Mouse (Mus musculus): ENCODE measurements around the gene Ankrd33. TPM values are rescaled to one million over a fixed set of nuclear protein-coding genes. Genes with fewer than 3 reads are reported as not detected.

The Ankrd33 gene
- total and polyA plus RNA-seq, 3 experiments = not detected

DNA sequence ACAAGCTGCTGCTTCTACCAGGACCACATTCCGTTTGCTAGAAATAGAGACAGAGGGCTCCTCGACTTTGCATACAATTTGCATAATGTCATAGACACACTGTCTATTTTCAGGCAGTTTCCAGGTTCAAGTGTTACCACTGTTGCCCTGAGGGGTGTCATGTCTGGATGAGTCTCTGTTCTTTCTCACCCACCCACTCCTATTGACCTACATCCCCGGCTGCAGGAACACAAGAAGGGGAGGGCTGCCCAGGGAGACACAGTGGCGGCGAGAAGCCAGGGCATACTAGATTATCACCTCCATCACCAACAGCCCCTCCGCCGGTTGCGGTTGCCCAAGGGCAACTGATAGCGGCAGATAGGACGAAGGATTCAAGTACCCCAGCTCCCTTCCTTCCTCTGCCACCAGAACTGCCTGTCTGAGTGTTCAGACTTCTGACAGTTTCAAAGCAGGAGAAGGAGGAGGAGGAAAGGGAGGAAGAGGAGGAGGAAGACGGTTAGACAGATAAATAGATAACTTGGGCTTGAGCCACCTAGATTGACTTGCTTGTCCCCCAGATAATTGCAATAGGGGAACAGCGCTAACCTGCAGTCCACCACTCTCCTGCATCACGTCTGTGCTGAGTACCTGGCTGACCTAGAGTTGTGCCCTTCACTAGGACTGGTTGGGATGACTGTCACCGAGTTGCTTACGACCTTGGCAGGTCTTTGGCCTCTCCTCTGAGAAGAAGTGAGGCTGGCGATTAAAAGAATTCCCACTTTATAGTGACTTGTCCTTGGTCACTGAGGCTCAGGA is 31.8 kb downstream of the Ankrd33 start (continued):
- TF ChIP-seq NELFE (IDR thresholded peaks at IDR 0.05; ENCODE audit: low read depth, low read length) (no peak; the same call in 1 of the 2 replicates), POLR2AphosphoS5 (IDR thresholded peaks at IDR 0.05; ENCODE audit: borderline replicate concordance, low read depth, low read length) (no peak), SIN3A (IDR thresholded peaks at IDR 0.05; ENCODE audit: low read length) (peak; percentile 76), TBP (IDR thresholded peaks at IDR 0.05; ENCODE audit: low read depth, low read length) (peak; percentile 29; the same call in 1 of the 2 replicates)

GRCm38 (mm10) chr15:101147910-101148273 is 32.3 kb downstream of the Ankrd33 start:
- peak overlapping the region; percentile 87 for H3K27ac ChIP-seq (ENCODE audit: control insufficient read depth, low read depth, low read length)
- peaks cover 0 to 59% of the 10 kb centered on the region in 2 experiments; a peak in 2 of 4 replicates for H3K36me3 ChIP-seq (ENCODE audit: control insufficient read depth in 1 of 2, insufficient read depth in 2 of 2, low read length in 2 of 2)
- H3K9ac ChIP-seq (ENCODE audit: control insufficient read depth, low read depth, low read length, poor library complexity, severe bottlenecking) = peak overlapping the region; percentile 41
- H3K4me1 ChIP-seq (ENCODE audit: control insufficient read depth in 1 of 2, insufficient read depth in 2 of 2, low read length in 2 of 2) = peaks cover 36 to 78% of the 10 kb centered on the region in 2 experiments
- peak; percentile 81 for DNase-seq (ENCODE audit: low read depth, low spot score)
- H3K9me3 ChIP-seq (replicated peaks; ENCODE audit: insufficient read depth, low read length) = no peaks in the 10 kb centered on the region
- peak overlapping the region; percentile 2 to 40; a peak in 3 of 4 replicates for H3K4me3 ChIP-seq (ENCODE audit: control insufficient read depth in 1 of 2, insufficient read depth in 1 of 2, low read depth in 2 of 2, low read length in 2 of 2)
- no peaks in the 10 kb centered on the region; the same call in 1 of the 2 replicates for H3K79me2 ChIP-seq (ENCODE audit: control insufficient read depth, insufficient read depth, low read length, poor library complexity)
- no peaks in the 10 kb centered on the region for H3K27me3 ChIP-seq (ENCODE audit: control insufficient read depth in 1 of 2, insufficient read depth in 2 of 2, low read length in 2 of 2)
- TF ChIP-seq ZKSCAN1 (IDR thresholded peaks at IDR 0.05; ENCODE audit: low read depth, low read length) = no peak
- no peak for TF ChIP-seq USF2 (IDR thresholded peaks at IDR 0.05; ENCODE audit: borderline replicate concordance in 1 of 2, insufficient read depth in 1 of 2, low read depth in 1 of 2, low read length in 2 of 2)
- TF ChIP-seq GABPA (IDR thresholded peaks at IDR 0.05; ENCODE audit: low read depth, low read length) = no peak
- TF ChIP-seq ETS1 (IDR thresholded peaks at IDR 0.05; ENCODE audit: low read depth, low read length) = peak; percentile 94
- peak; percentile 95 for TF ChIP-seq RCOR1 (IDR thresholded peaks at IDR 0.05; ENCODE audit: low read depth, low read length)
- TF ChIP-seq TAL1 (IDR thresholded peaks at IDR 0.05; ENCODE audit: low read length) = peak; percentile 92
- peak; percentile 23; the same call in 1 of the 2 replicates for TF ChIP-seq CHD2 (IDR thresholded peaks at IDR 0.05; ENCODE audit: low read length)
- peak; percentile 73 for TF ChIP-seq SIN3A (IDR thresholded peaks at IDR 0.05; ENCODE audit: low read length)
- no peak for TF ChIP-seq E2F4 (IDR thresholded peaks at IDR 0.05; ENCODE audit: borderline replicate concordance, low read depth, low read length)
- no peak for TF ChIP-seq NRF1 (IDR thresholded peaks at IDR 0.05; ENCODE audit: insufficient read depth, low read depth, low read length, poor library complexity, severe bottlenecking)
- TF ChIP-seq ZC3H11A (IDR thresholded peaks at IDR 0.05; ENCODE audit: low read depth, low read length) = peak; percentile 25; the same call in 1 of the 2 replicates
- no peak for TF ChIP-seq MAX (IDR thresholded peaks at IDR 0.05; ENCODE audit: low read length)
- TF ChIP-seq HCFC1 (IDR thresholded peaks at IDR 0.05; ENCODE audit: low read depth, low read length) = 0 out of 2 replicates have a peak, but pooled peaks have one; percentile 47
- no peak for TF ChIP-seq MAFK (IDR thresholded peaks at IDR 0.05; ENCODE audit: borderline replicate concordance, low read depth, low read length)
- TF ChIP-seq POLR2AphosphoS2 (IDR thresholded peaks at IDR 0.05; ENCODE audit: low read length) = no peak
- TF ChIP-seq CHD1 (IDR thresholded peaks at IDR 0.05; ENCODE audit: low read depth, low read length) = no peak; the same call in 1 of the 2 replicates
- peak; percentile 65; the same call in 1 of the 2 replicates for TF ChIP-seq BHLHE40 (IDR thresholded peaks at IDR 0.05; ENCODE audit: borderline replicate concordance, low read depth, low read length)
- TF ChIP-seq SMC3 (IDR thresholded peaks at IDR 0.05; ENCODE audit: low read depth, low read length) = no peak
- TF ChIP-seq TCF12 (IDR thresholded peaks at IDR 0.05; ENCODE audit: low read depth, low read length) = peak; percentile 93
- TF ChIP-seq ZMIZ1 (IDR thresholded peaks at IDR 0.05; ENCODE audit: low read depth, low read length) = no peak
- 0 out of 2 replicates have a peak, but pooled peaks have one; percentile 36 for TF ChIP-seq NELFE (IDR thresholded peaks at IDR 0.05; ENCODE audit: low read depth, low read length)
- peak; percentile 84 for TF ChIP-seq MAZ (IDR thresholded peaks at IDR 0.05; ENCODE audit: low read depth, low read length)
- TF ChIP-seq GATA1 (IDR thresholded peaks at IDR 0.05; ENCODE audit: low read depth, low read length) = peak; percentile 96
- no peak for TF ChIP-seq POLR2AphosphoS5 (IDR thresholded peaks at IDR 0.05; ENCODE audit: borderline replicate concordance, low read depth, low read length)
- TF ChIP-seq RAD21 (IDR thresholded peaks at IDR 0.05; ENCODE audit: low read depth, low read length) = no peak
- peak; percentile 7; the same call in 1 of the 2 replicates for TF ChIP-seq TBP (IDR thresholded peaks at IDR 0.05; ENCODE audit: low read depth, low read length)
- TF ChIP-seq MYC (IDR thresholded peaks at IDR 0.05; ENCODE audit: low read depth, low read length) = no peak
- TF ChIP-seq MYB (IDR thresholded peaks at IDR 0.05; ENCODE audit: low read depth, low read length) = peak; percentile 50; the same call in 1 of the 2 replicates
- TF ChIP-seq USF1 (IDR thresholded peaks at IDR 0.05; ENCODE audit: low read depth, low read length) = no peak
- TF ChIP-seq EP300 (IDR thresholded peaks at IDR 0.05; ENCODE audit: low read depth in 1 of 2, low read length in 2 of 2) = peak; percentile 94 to 96
- TF ChIP-seq POLR2A (IDR thresholded peaks at IDR 0.05; ENCODE audit: control insufficient read depth in 1 of 2, insufficient read depth in 1 of 2, low read depth in 1 of 2, low read length in 2 of 2, poor library complexity in 1 of 2) = 0 out of 4 replicates have a peak, but pooled peaks of 1 of the 2 experiments have one; percentile 17
- peak; percentile 27; the same call in 1 of the 2 replicates for TF ChIP-seq MXI1 (IDR thresholded peaks at IDR 0.05; ENCODE audit: low read depth, low read length)
